Mouse (Mus musculus): Measurements from ENCODE around the gene Cacna1d. TPM values are rescaled to one million over a fixed set of nuclear protein-coding genes. Genes with fewer than 3 reads are reported as not detected.

Cacna1d gene
- polyA plus RNA-seq, 1 experiment = 1.8 TPM

GRCm38 (mm10) chr14:30017794-30018462 is 473.3 kb downstream of the Cacna1d start:
- WGBS = 58% methylated on average over 8 of the region's 8 CpGs
- DNase-seq (ENCODE audit: low read depth, low spot score) = no peak

GRCm38 (mm10) chr14:30016666-30017065 is 474.6 kb downstream of the Cacna1d start:
- WGBS = 73% methylated on average over 5 of the region's 5 CpGs
- DNase-seq (ENCODE audit: low read depth, low spot score) = no peak

- DNase-seq (ENCODE audit: low read depth, low spot score) = no peak
- 92% methylated on average over 1 of the region's 1 CpGs for WGBS
Measured at GRCm38 (mm10) chr14:30015008-30015407, 476.2 kb downstream of the Cacna1d start.

- DNase-seq (ENCODE audit: low read depth, low spot score) = no peak
- 67% methylated on average over 10 of the region's 10 CpGs for WGBS
Measured at GRCm38 (mm10) chr14:30014487-30014886, 476.8 kb downstream of the Cacna1d start.

- 41% methylated on average over 10 of the region's 10 CpGs for WGBS
- no peak for DNase-seq (ENCODE audit: low read depth, low spot score)
Measured at GRCm38 (mm10) chr14:30011886-30012560, 479.2 kb downstream of the Cacna1d start.

GRCm38 (mm10) chr14:30009864-30010560 is 481.2 kb downstream of the Cacna1d start:
- peak; percentile 62 for DNase-seq (ENCODE audit: low read depth, low spot score)
- 15% methylated on average over 10 of the region's 10 CpGs for WGBS

- DNase-seq (ENCODE audit: low read depth, low spot score) = peak; percentile 76
- WGBS = 5% methylated on average over 54 of the region's 54 CpGs
Measured at GRCm38 (mm10) chr14:30008733-30009575, 482.3 kb downstream of the Cacna1d start, which contains the start of the genes Il17rb and Chdh. Il17rb (minus strand) TSS chr14:30008896. Chdh (plus strand) TSS chr14:30009023.

- WGBS = 44% methylated on average over 3 of the region's 3 CpGs
- no peak for DNase-seq (ENCODE audit: low read depth, low spot score)
Measured at GRCm38 (mm10) chr14:29999475-29999811, 491.8 kb downstream of the Cacna1d start.

GRCm38 (mm10) chr14:29998747-29999474 is 492.3 kb downstream of the Cacna1d start:
- no peak for DNase-seq (ENCODE audit: low read depth, low spot score)
- WGBS = 61% methylated on average over 13 of the region's 13 CpGs

GRCm38 (mm10) chr14:29997345-29997744 is 493.9 kb downstream of the Cacna1d start:
- DNase-seq (ENCODE audit: low read depth, low spot score) = no peak

GRCm38 (mm10) chr14:29996000-29996751 is 495.1 kb downstream of the Cacna1d start:
- DNase-seq (ENCODE audit: low read depth, low spot score) = no peak

GRCm38 (mm10) chr14:29994976-29995375 is 496.3 kb downstream of the Cacna1d start:
- DNase-seq (ENCODE audit: low read depth, low spot score) = no peak
- 95% methylated on average over 4 of the region's 4 CpGs for WGBS

More at GRCm38 (mm10) chr14:29996000-29996751, 495.1 kb downstream of the Cacna1d start:
- 55% methylated on average over 11 of the region's 11 CpGs for WGBS

Other genes with a start within 250 kb of the Cacna1d start
- 22.5 and 30.6 TPM in 2 replicates for gene Dcp1a, start 11.9 kb downstream of the Cacna1d start, polyA plus RNA-seq (2012; rRNA removed)
- gene Tkt, start 56.9 kb upstream of the Cacna1d start, polyA plus RNA-seq (2012; rRNA removed) = 430 and 557 TPM in 2 replicates
- 130 and 229 TPM in 2 replicates for gene Prkcd, start 134.8 kb upstream of the Cacna1d start, polyA plus RNA-seq (2012; rRNA removed)
- gene Rft1, start 162.9 kb upstream of the Cacna1d start, polyA plus RNA-seq (2012; rRNA removed) = 9.1 and 10.7 TPM in 2 replicates
- 1.8 and 1.9 TPM in 2 replicates for gene Sfmbt1, start 223.4 kb upstream of the Cacna1d start, polyA plus RNA-seq (2012; rRNA removed)